Mouse (Mus musculus) midbrain, embryonic 10.5 days (tissue): ENCODE data around the gene Olfr309. TPM values are rescaled to one million over a fixed set of nuclear protein-coding genes. Genes with fewer than 3 reads are reported as not detected.
"Not testable (repeated sequence)": the region's sequence is repeated elsewhere in the genome, so short reads cannot be mapped to it uniquely, and the experiment has no call there.

Experiments
- DNase-seq: peaks from one replicate; pipeline ENCODE4 v3.0.0-alpha.2; 2017; ENCODE audit warnings: low spot score
- H3K27ac ChIP-seq: fragments of 300-500 bp; sonication (generic); replicated peaks from 2 replicates; pipeline ENCODE4 v1.5.1; 2016; ENCODE audit warnings: mild to moderate bottlenecking
- H3K27me3 ChIP-seq: fragments of 300-500 bp; sonication (generic); 2 replicates; pipeline ENCODE4 v1.6.1; 2016; ENCODE audit warnings: low read depth, mild to moderate bottlenecking; ENCODE audit not compliant: poor library complexity, severe bottlenecking
- H3K36me3 ChIP-seq: fragments of 300-500 bp; sonication (generic); 2 replicates; pipeline ENCODE4 v1.6.1; 2016; ENCODE audit warnings: mild to moderate bottlenecking, moderate library complexity
- H3K4me1 ChIP-seq: fragments of 300-500 bp; sonication (generic); 2 replicates; pipeline ENCODE4 v1.6.1; 2016
- H3K4me3 ChIP-seq: fragments of 300-500 bp; sonication (generic); 2 replicates; pipeline ENCODE4 v1.5.1; 2016; ENCODE audit warnings: mild to moderate bottlenecking, moderate library complexity
- H3K9me3 ChIP-seq: fragments of 300-500 bp; sonication (generic); replicated peaks from 2 replicates; pipeline ENCODE4 v1.6.1; 2016; ENCODE audit warnings: mild to moderate bottlenecking
- WGBS: fragments of 180-500 bp; shearing (Covaris S2); methylation state at CpG from one replicate; pipeline ENCODE4 v1.1.7; 2016; 5-methylcytosine and 5-hydroxymethylcytosine counted together
- microRNA-seq: library from miRNA; unstranded; fragments of <30 nt; microRNA quantifications from one replicate; pipeline ENCODE4, GENCODE M21; 2017
- polyA plus RNA-seq: library from polyadenylated mRNA; unstranded; fragments of >200 nt; fragmentation: Nextera tagmentation; extraction: Ambion mirVana; gene quantifications from 2 replicates; pipeline ENCODE4 v1.2.1, GENCODE M21; 2016

The Olfr309 gene
- polyA plus RNA-seq = not detected in 2 replicates

DNA sequence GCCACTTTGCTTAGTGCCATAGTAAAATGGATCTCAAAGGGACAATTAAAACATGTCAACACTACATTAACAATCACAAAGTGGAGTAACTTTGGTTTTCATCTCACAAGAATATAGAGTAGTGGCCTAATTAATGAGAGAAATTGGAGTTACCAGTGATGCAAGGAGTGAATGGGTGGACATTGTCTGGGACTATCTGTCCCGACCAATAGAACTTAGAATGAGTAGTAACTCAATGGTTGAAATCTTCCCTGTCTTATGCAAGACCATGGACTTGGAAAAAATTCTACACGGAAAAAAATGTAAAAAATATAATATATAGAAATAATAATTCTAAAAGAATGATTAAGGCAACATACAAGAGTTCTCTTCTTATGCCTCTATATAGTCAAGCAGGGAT lies at the start of gene Olfr309:
Gene Olfr309 (minus strand): TSS at position 101 of the 400 bp plus-strand sequence.
- DNase-seq = no peak
- Histone ChIP-seq H3K9me3 (no peaks in the 10 kb centered on the region), H3K27me3 (no peaks in the 10 kb centered on the region), H3K27ac (no peak within 1 kb of the TSS), H3K4me1 (no peaks in the 10 kb centered on the region), H3K4me3 (no peak within 1 kb of the TSS), H3K36me3 (no peaks in the 10 kb centered on the region)
- 82% methylated on average over 2 of the region's 2 CpGs for WGBS

DNA sequence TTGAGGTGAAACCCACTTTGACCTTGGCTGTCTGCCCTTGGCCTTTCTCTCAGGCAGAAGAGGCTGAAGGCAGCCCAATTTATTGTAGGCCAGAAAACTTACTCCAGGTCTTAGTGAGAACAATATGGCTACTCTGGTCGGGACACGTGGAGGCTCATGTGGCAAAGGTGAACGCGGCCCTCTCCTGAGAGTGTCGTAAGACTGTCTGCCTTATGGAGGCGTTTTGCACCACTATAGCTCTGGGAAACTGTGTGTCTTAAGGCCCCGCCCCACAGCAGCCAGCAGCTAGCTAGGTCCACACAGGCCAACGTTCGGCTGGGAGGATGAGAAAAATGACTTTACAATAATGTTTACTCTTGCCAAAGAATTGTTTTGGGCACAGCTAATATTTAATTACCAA lies 32.8 kb upstream of the Olfr309 start:
- not testable (repeated sequence) for H3K4me1 ChIP-seq, DNase-seq, H3K9me3 ChIP-seq, H3K36me3 ChIP-seq, H3K4me3 ChIP-seq, H3K27me3 ChIP-seq, H3K27ac ChIP-seq
- 94% methylated on average over 9 of the region's 9 CpGs for WGBS

DNA sequence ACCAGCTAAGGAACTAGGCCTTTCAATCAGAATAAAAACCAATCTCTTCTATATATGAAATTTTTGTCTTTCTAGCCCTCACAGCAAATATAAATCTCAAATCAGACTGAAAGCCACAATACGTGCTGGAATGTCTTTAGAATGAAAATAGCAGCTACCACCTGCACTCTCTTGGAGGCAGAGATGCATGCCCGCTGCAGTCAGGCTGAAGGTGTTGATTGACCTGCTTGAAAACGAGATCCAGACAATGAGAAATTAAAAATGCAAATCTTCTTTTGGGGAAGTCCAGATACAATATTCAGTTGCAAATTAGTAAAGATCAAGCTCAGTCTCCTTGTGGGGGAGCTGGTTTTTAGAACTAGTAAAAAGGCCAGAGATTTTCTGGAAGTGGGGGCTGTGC lies 30.7 kb upstream of the Olfr309 start:
- Histone ChIP-seq H3K4me1 (no peaks in the 10 kb centered on the region), H3K27me3 (no peaks in the 10 kb centered on the region), H3K36me3 (no peaks in the 10 kb centered on the region), H3K9me3 (no peaks in the 10 kb centered on the region), H3K4me3 (no peak overlapping the region), H3K27ac (no peak overlapping the region)
- DNase-seq = no peak
- 64% methylated on average over 3 of the region's 3 CpGs for WGBS

DNA sequence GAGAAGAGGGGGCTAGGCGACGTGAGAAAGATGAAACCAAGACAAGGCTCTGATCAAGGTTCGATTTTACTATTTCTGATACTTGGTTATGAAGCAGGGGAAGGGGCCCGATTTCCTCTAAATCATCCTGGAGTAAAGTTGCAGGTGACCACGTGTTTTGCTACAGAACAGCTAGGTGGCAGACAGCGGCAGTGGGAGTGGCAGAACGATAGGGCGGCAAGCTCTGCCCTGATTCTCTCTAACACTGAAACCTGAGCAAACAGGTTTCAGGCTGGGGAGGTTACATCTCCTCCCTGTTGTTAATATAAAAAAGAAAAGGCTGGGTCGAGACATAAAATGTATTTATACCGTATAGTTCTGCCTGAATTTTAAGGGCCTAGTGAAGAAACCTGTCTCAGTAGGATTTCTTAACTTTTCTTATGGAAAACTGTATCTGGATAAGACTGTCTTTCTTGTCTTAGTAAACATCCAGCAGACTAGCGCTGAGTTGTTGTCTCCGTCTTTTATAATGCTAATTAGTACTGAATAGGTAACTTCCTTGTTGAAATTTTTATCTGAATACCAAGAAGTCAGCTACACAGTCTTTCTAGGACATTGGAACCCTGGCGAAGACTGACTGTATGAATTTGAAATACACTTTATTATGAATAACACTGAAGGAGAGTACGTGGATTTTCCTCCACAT lies 29.5 kb upstream of the Olfr309 start:
- Histone ChIP-seq H3K27ac (no peak overlapping the region), H3K4me3 (no peak overlapping the region), H3K4me1 (no peaks in the 10 kb centered on the region), H3K27me3 (no peaks in the 10 kb centered on the region), H3K36me3 (no peaks in the 10 kb centered on the region), H3K9me3 (no peaks in the 10 kb centered on the region)
- WGBS = 82% methylated on average over 14 of the region's 14 CpGs
- DNase-seq = no peak

DNA sequence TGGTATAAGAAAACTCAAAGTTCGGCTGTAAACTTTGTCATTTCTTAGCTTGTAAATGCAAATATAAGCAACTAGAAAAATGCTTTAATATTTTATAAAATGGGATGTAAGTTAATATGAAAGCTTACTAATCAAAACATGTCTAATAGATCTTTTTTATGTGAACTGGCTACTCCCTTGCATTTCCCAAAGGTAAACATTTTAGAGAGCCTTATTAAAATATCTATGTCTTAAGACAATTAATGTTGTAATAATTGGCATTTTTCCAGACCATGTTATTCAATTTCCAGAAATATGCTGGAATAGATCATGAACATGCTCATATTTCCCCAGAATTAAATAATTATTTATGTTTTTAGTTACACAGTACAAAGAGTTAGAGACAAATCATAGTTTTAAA lies 24.0 kb upstream of the Olfr309 start, which contains the start of gene Olfr307:
Gene Olfr307 (minus strand): TSS at position 101 of the 400 bp plus-strand sequence.
- H3K36me3 ChIP-seq = no peaks in the 10 kb centered on the region
- no peaks in the 10 kb centered on the region for H3K27me3 ChIP-seq
- no peak for DNase-seq
- no peak within 1 kb of the TSS for H3K27ac ChIP-seq
- no peak within 1 kb of the TSS for H3K4me3 ChIP-seq
- H3K9me3 ChIP-seq = no peaks in the 10 kb centered on the region
- 84% methylated on average over 1 of the region's 1 CpGs for WGBS
- H3K4me1 ChIP-seq = no peaks in the 10 kb centered on the region

DNA sequence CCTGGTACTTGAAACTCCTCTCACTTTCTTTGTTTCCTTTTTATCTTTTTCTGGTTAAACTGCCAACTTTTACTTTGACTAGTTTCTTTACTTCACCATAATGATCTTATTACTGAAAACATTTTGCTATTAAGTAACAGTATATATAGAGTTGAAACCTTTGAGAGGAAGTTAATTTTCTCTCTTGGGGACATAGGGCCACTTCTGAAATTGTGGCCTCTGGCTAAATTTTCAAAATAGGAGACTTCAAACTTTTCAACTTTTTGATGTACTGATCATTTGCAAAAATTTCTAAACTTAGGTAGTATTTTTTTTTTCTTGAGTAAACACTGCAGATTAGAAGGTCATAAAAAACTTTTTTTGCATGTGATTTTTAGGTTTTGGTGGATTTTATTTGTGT lies 12.0 kb upstream of the Olfr309 start, which contains the start of gene Olfr308:
Gene Olfr308 (minus strand): TSS at position 101 of the 400 bp plus-strand sequence.
- Histone ChIP-seq H3K4me3 (no peak within 1 kb of the TSS), H3K27ac (no peak within 1 kb of the TSS), H3K9me3 (no peaks in the 10 kb centered on the region), H3K4me1 (no peaks in the 10 kb centered on the region), H3K36me3 (no peaks in the 10 kb centered on the region), H3K27me3 (no peaks in the 10 kb centered on the region)
- DNase-seq = no peak

DNA sequence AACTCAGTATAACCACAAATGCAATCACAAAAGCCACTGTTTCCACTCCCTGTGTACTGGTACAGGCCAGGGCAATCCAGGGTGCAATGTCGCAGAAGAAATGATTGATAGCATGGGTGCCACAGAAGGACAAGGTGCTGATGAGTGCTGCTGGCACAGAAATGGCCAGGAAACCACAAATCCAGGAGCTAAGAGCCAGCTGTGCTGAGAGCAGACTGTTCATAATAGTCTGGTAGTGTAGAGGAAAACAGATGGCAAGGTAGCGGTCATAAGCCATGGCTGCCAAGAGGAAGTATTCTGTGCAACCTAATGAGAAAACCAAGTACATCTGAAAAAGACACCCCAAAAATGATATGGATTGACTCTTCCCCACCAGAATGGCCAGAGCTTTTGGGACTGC lies 7.8 kb upstream of the Olfr309 start:
- no peak for DNase-seq
- Histone ChIP-seq H3K36me3 (no peaks in the 10 kb centered on the region), H3K4me3 (no peak overlapping the region), H3K9me3 (no peaks in the 10 kb centered on the region), H3K27ac (no peak overlapping the region), H3K27me3 (no peaks in the 10 kb centered on the region), H3K4me1 (no peaks in the 10 kb centered on the region)
- WGBS = 96% methylated on average over 2 of the region's 2 CpGs

DNA sequence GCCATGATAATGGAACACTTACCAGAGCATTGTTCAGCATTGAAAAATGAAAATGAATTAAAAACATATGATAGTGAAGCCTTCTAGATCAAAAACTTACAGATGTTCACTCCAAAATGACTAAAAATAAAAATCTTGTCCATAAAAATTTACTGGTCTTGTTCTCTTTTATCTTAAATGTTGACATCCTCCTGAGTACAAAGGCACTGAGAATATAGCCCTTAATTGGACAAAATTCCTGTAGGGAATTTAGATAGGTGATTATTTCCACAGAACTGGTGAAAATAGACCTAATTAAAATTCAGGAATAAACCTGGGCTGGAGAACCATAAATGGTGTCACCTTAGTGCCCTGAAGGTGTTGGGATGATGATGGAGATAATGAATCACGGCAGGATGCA lies 36.4 kb downstream of the Olfr309 start, which contains the start of gene Olfr310:
Gene Olfr310 (minus strand): TSS at position 101 of the 400 bp plus-strand sequence.
- 96% methylated on average over 1 of the region's 1 CpGs for WGBS
- Histone ChIP-seq H3K4me1 (no peaks in the 10 kb centered on the region), H3K27ac (no peak within 1 kb of the TSS), H3K9me3 (no peaks in the 10 kb centered on the region), H3K27me3 (no peaks in the 10 kb centered on the region), H3K36me3 (no peaks in the 10 kb centered on the region), H3K4me3 (no peak within 1 kb of the TSS)
- DNase-seq = no peak

Small RNA genes within 50 kb of the gene (microRNA-seq; reads per million reads assigned to microRNA genes)
- not detected for gene Gm23192

Other genes with a start within 250 kb of the Olfr309 start
- gene Vmn2r75, start 141.9 kb downstream of the Olfr309 start, polyA plus RNA-seq = not detected in 2 replicates
- gene Vmn2r76, start 67.4 kb downstream of the Olfr309 start, polyA plus RNA-seq = not detected in 2 replicates
- gene Olfr310, start 36.5 kb downstream of the Olfr309 start, polyA plus RNA-seq = not detected in 2 replicates
- gene Olfr308, start 11.9 kb upstream of the Olfr309 start, polyA plus RNA-seq = not detected in 2 replicates
- not detected in 2 replicates for gene Olfr307, start 23.9 kb upstream of the Olfr309 start, polyA plus RNA-seq
- not detected in 2 replicates for gene Olfr305, start 53.2 kb upstream of the Olfr309 start, polyA plus RNA-seq
- not detected in 2 replicates for gene Olfr304, start 73.0 kb upstream of the Olfr309 start, polyA plus RNA-seq
- not detected in 2 replicates for gene Olfr303, start 84.1 kb upstream of the Olfr309 start, polyA plus RNA-seq
- not detected in 2 replicates for gene Olfr301, start 90.1 kb upstream of the Olfr309 start, polyA plus RNA-seq
- gene Olfr299, start 146.2 kb upstream of the Olfr309 start, polyA plus RNA-seq = not detected in 2 replicates
- not detected in 2 replicates for gene Olfr298, start 178.8 kb upstream of the Olfr309 start, polyA plus RNA-seq
- gene Olfr297, start 206.3 kb upstream of the Olfr309 start, polyA plus RNA-seq = not detected in 2 replicates